Mouse (Mus musculus) liver, embryonic 11.5 days (tissue): ENCODE measurements around the gene Ube2m. TPM values are rescaled to one million over a fixed set of nuclear protein-coding genes. Genes with fewer than 3 reads are reported as not detected.

Source experiments
- ATAC-seq: fragments of 200-750 bp; cut with Nextera tagmentation; replicated peaks from 2 replicates; pipeline ENCODE4 v1.8.0; 2017; ENCODE audit warnings: moderate number of reproducible peaks, mild to moderate bottlenecking, moderate TSS enrichment, moderate library complexity; ENCODE audit not compliant: low FRiP score
- DNase-seq: peaks from one replicate; pipeline ENCODE4 v3.0.0-alpha.2; 2017; ENCODE audit warnings: low spot score
- H3K27ac ChIP-seq: fragments of 300-500 bp; sonication (generic); 2 replicates; pipeline ENCODE4 v1.5.1; 2014; ENCODE audit warnings: mild to moderate bottlenecking, low read depth, low read length, control low read depth
- H3K27me3 ChIP-seq: fragments of 300-500 bp; sonication (generic); replicated peaks from 2 replicates; pipeline ENCODE4 v1.6.1; 2014; ENCODE audit warnings: low read length, mixed read lengths; ENCODE audit not compliant: control insufficient read depth, insufficient read depth
- H3K36me3 ChIP-seq: fragments of 300-500 bp; sonication (generic); 2 replicates; pipeline ENCODE4 v1.6.1; 2014; ENCODE audit warnings: mild to moderate bottlenecking, low read length, moderate library complexity, mixed read lengths; ENCODE audit not compliant: control insufficient read depth, insufficient read depth
- H3K4me1 ChIP-seq: fragments of 300-500 bp; sonication (generic); replicated peaks from 2 replicates; pipeline ENCODE4 v1.6.1; 2014; ENCODE audit warnings: low read length, mixed read lengths; ENCODE audit not compliant: control insufficient read depth, insufficient read depth
- H3K4me2 ChIP-seq: fragments of 300-500 bp; sonication (generic); 2 replicates; pipeline ENCODE4 v1.6.1; 2014; ENCODE audit warnings: mild to moderate bottlenecking, control low read depth, moderate library complexity
- H3K4me3 ChIP-seq: fragments of 300-500 bp; sonication (generic); 2 replicates; pipeline ENCODE4 v1.5.1; 2014; ENCODE audit warnings: low read depth, low read length, control low read depth
- H3K9ac ChIP-seq: fragments of 300-500 bp; sonication (generic); 2 replicates; pipeline ENCODE4 v1.6.1; 2014; ENCODE audit warnings: low read depth, low read length, control low read depth
- H3K9me3 ChIP-seq: fragments of 300-500 bp; sonication (generic); 2 replicates; pipeline ENCODE4 v1.6.1; 2016; ENCODE audit warnings: low read length, inconsistent platforms, mixed read lengths; ENCODE audit not compliant: control insufficient read depth
- WGBS: fragments of 180-500 bp; shearing (Covaris S2); extraction: QIAGEN DNeasy Blood & Tissue Kit; methylation state at CpG from one replicate; pipeline ENCODE4 v1.1.7; 2014; 5-methylcytosine and 5-hydroxymethylcytosine counted together
- polyA plus RNA-seq: library from polyadenylated mRNA; unstranded; fragments of >200 nt; fragmentation: Nextera tagmentation; extraction: Ambion mirVana; gene quantifications from 2 replicates; pipeline ENCODE4 v1.2.1, GENCODE M21; 2014

Ube2m gene
- polyA plus RNA-seq, 1 experiment from 2014 or later, result 183 TPM

- 0 out of 2 replicates have a peak, but pooled peaks cover 3% of the 10 kb centered on the region for H3K4me1 ChIP-seq
- WGBS, result 86% methylated on average over 13 of the region's 13 CpGs
- no peaks in the 10 kb centered on the region for H3K9me3 ChIP-seq
- no peaks in the 10 kb centered on the region for H3K27me3 ChIP-seq
- ATAC-seq, result no peak
- H3K4me3 ChIP-seq, result no peak overlapping the region
- no peak overlapping the region for H3K4me2 ChIP-seq
- peak; percentile 31 for DNase-seq
- H3K27ac ChIP-seq, result no peak overlapping the region
- H3K9ac ChIP-seq, result no peak overlapping the region
- 0 out of 2 replicates have a peak, but pooled peaks cover 2% of the 10 kb centered on the region for H3K36me3 ChIP-seq
Measured at GRCm38 (mm10) chr7:13053001-13053400, 14.9 kb upstream of the Ube2m start.

GRCm38 (mm10) chr7:13046084-13046483 lies 8.0 kb upstream of the Ube2m start:
- no peak overlapping the region for H3K9ac ChIP-seq
- no peaks in the 10 kb centered on the region for H3K36me3 ChIP-seq
- ATAC-seq (peak; percentile 53; the same call in 1 of the 2 replicates), DNase-seq (peak; percentile 54)
- H3K27me3 ChIP-seq, result peaks cover 37% of the 10 kb centered on the region
- WGBS, result 9% methylated on average over 2 of the region's 2 CpGs
- H3K27ac ChIP-seq, result no peak overlapping the region
- no peak overlapping the region for H3K4me3 ChIP-seq
- no peak overlapping the region for H3K4me2 ChIP-seq
- peaks cover 14% of the 10 kb centered on the region for H3K4me1 ChIP-seq
- H3K9me3 ChIP-seq, result peaks cover 3% of the 10 kb centered on the region; the same call in 1 of the 2 replicates

GRCm38 (mm10) chr7:13044254-13044625 lies 6.2 kb upstream of the Ube2m start:
- Histone ChIP-seq H3K9me3 (peaks cover 3% of the 10 kb centered on the region; the same call in 1 of the 2 replicates), H3K9ac (peak overlapping the region; percentile 52), H3K4me3 (peak overlapping the region; percentile 49), H3K4me1 (peaks cover 15% of the 10 kb centered on the region), H3K27ac (no peak overlapping the region), H3K36me3 (no peaks in the 10 kb centered on the region), H3K27me3 (peaks cover 37% of the 10 kb centered on the region), H3K4me2 (peak overlapping the region; percentile 77)
- DNase-seq (peak; percentile 35), ATAC-seq (0 out of 2 replicates have a peak, but pooled peaks have one; percentile 6)
- 4% methylated on average over 23 of the region's 23 CpGs for WGBS

GRCm38 (mm10) chr7:13043445-13044253 lies 5.6 kb upstream of the Ube2m start:
- 4% methylated on average over 88 of the region's 88 CpGs for WGBS
- no peak; the same call in 1 of the 2 replicates for ATAC-seq
- H3K4me1 ChIP-seq, result peaks cover 21% of the 10 kb centered on the region
- peak overlapping the region; percentile 77 for H3K4me2 ChIP-seq
- H3K27ac ChIP-seq, result no peak overlapping the region
- DNase-seq, result peak; percentile 58
- H3K9me3 ChIP-seq, result peaks cover 3% of the 10 kb centered on the region; the same call in 1 of the 2 replicates
- H3K36me3 ChIP-seq, result no peaks in the 10 kb centered on the region
- peak overlapping the region; percentile 49 for H3K4me3 ChIP-seq
- H3K9ac ChIP-seq, result peak overlapping the region; percentile 52
- peaks cover 37% of the 10 kb centered on the region for H3K27me3 ChIP-seq

- DNase-seq, result no peak
- WGBS, result 38% methylated on average over 16 of the region's 16 CpGs
- Histone ChIP-seq H3K4me1 (peaks cover 22% of the 10 kb centered on the region), H3K27ac (no peak overlapping the region), H3K4me2 (peak overlapping the region; percentile 77), H3K27me3 (peaks cover 37% of the 10 kb centered on the region), H3K9ac (no peak overlapping the region), H3K4me3 (peak overlapping the region; percentile 49), H3K9me3 (peaks cover 3% of the 10 kb centered on the region; the same call in 1 of the 2 replicates), H3K36me3 (no peaks in the 10 kb centered on the region)
- ATAC-seq, result no peak
Measured at GRCm38 (mm10) chr7:13043120-13043444, 5.0 kb upstream of the Ube2m start.

- Histone ChIP-seq H3K36me3 (no peaks in the 10 kb centered on the region), H3K4me3 (no peak overlapping the region), H3K4me1 (peaks cover 22% of the 10 kb centered on the region), H3K9ac (no peak overlapping the region), H3K27me3 (peaks cover 37% of the 10 kb centered on the region), H3K27ac (no peak overlapping the region), H3K4me2 (no peak overlapping the region), H3K9me3 (peaks cover 3% of the 10 kb centered on the region; the same call in 1 of the 2 replicates)
- no peak for ATAC-seq
- WGBS, result 73% methylated on average over 6 of the region's 6 CpGs
- DNase-seq, result no peak
Measured at GRCm38 (mm10) chr7:13042511-13042910, 4.4 kb upstream of the Ube2m start.

- Histone ChIP-seq H3K9me3 (peaks cover 3% of the 10 kb centered on the region; the same call in 1 of the 2 replicates), H3K27ac (no peak overlapping the region), H3K27me3 (peaks cover 37% of the 10 kb centered on the region), H3K4me3 (no peak overlapping the region), H3K4me1 (peaks cover 28% of the 10 kb centered on the region), H3K9ac (no peak overlapping the region), H3K36me3 (no peaks in the 10 kb centered on the region; the same call in 1 of the 2 replicates), H3K4me2 (no peak overlapping the region)
- WGBS, result 65% methylated on average over 1 of the region's 1 CpGs
- DNase-seq (no peak), ATAC-seq (no peak)
Measured at GRCm38 (mm10) chr7:13041256-13041655, 3.2 kb upstream of the Ube2m start.

GRCm38 (mm10) chr7:13039181-13039580 lies 1.1 kb upstream of the Ube2m start:
- peaks cover 25% of the 10 kb centered on the region for H3K27me3 ChIP-seq
- peaks cover 12% of the 10 kb centered on the region for H3K36me3 ChIP-seq
- H3K27ac ChIP-seq, result peak overlapping the region; percentile 98; the same call in 1 of the 2 replicates
- H3K4me2 ChIP-seq, result peak overlapping the region; percentile 94
- peaks cover 33% of the 10 kb centered on the region for H3K4me1 ChIP-seq
- H3K4me3 ChIP-seq, result peak overlapping the region; percentile 85; the same call in 1 of the 2 replicates
- ATAC-seq (no peak), DNase-seq (no peak)
- 42% methylated on average over 1 of the region's 1 CpGs for WGBS
- H3K9me3 ChIP-seq, result peaks cover 3% of the 10 kb centered on the region; the same call in 1 of the 2 replicates
- H3K9ac ChIP-seq, result peak overlapping the region; percentile 99
